Mouse (Mus musculus) liver, adult (tissue): ENCODE measurements around the gene Fstl4.

Experiments
- GATA4 ChIP-seq: IDR thresholded peaks from 2 replicates; pipeline ENCODE4 v1.6.1; 2014; ENCODE audit warnings: mild to moderate bottlenecking, low read length; ENCODE audit not compliant: insufficient replicate concordance

The Fstl4 gene

DNA sequence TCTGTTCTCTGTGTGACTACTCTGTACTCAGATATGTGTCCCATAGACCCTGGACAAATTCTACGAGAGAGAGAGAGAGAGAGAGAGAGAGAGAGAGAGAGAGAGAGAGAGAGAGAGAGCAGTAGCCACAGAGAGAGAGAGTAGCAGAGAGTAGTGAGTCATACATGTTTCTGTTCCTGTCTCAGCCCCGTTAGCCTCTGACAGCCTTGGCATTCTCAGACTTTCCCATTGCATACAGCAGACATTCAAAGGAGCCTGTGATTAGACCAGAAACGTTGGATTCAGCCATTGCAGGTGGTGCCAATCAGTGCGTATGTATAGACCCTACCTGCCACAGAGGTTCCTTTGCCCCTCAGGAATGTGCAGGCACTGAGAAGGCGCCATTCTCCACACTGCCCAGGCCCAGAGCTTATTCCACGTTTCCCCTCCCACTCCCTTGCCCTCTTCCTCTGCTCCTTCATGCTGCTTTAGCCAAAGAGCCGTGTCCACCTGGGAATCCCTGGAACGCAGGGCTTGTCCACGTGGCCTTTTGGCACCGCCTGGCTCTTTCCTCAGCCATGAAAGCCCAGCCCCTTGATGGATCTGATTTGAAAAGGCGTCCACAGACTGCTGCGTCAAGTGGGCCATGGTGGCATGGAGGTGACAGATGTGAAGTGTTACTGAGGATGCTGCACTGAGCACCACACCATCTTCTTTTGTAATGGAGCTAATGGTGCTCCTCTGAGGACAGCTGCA, 175.1 kb downstream of the Fstl4 start:
- no peak for TF ChIP-seq GATA4

DNA sequence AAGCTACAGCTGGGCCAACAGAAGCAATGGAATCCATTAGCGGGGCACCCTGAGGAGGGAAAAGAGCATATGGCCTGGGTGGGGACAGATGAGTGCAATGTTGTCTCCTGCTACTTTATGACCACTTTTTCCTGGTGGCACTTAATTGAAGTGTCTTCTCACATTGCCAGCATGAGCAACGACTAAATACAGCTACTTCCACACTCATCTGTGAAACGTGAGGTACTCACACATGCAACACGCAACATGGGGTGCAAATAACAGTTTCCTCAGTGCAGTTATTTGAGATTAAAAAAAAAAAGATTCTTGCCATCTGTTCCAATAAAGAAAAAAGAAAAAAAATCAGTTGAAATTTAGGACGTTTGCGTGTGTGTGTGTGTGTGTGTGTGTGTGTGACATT, 178.5 kb downstream of the Fstl4 start:
- TF ChIP-seq GATA4 = no peak

DNA sequence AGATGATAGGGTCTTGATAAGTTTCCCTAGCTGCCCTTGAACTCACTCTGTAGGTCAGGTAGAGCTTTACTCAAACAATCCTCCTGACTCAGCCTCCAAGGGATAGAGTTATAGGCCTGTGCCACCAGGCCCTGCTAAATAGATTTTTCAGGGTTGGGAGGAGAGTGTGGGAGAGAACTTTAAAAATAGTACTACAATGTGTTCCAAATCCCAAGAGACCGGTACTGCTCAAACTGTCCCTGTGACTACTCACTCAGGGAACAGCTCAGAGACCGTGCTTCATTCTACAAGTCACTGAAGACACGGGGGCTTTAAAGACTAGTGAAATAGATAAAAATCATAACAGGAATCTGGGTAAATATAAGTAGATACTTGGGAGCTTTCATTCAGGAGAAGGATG, 190.6 kb downstream of the Fstl4 start:
- TF ChIP-seq GATA4 = no peak

DNA sequence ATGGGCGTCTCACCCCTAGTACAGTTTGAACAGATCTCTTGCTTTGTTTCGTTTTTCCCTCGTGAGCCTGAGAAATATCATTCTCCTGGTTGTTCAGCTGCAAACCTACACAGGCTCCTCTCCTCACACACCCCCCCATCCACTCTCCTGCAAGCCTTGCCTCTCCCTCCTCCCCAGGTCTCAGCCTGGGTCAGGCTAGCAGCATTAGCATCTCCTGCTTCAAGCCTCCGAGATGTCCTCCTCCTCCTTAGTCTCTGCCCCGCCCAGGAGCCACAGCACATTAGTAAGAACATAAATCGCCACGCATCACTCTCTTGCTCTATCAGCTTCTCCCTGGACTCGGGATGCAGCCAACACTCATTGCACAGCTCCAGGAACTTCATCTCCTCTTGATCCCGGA, 204.4 kb downstream of the Fstl4 start:
- no peak for TF ChIP-seq GATA4

DNA sequence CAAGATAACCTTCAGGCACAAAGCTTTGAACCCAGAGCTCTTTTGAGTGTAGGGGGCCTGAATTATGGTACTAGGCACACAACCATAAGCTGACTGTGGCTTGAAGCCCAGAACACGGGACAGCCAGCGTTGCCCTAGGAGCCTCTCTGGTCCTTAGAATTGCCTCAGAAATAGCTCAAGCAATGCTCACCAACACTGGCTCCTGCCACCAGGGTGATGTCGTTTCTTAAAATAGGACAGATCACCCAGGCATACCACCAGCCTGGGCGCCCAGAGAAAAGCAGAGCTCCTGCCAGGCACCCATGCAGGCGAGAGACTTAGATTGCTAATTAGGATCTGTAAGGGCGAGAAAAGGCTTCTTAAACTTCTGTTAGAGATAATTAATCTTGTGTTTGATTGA, 206.0 kb downstream of the Fstl4 start:
- no peak for TF ChIP-seq GATA4

DNA sequence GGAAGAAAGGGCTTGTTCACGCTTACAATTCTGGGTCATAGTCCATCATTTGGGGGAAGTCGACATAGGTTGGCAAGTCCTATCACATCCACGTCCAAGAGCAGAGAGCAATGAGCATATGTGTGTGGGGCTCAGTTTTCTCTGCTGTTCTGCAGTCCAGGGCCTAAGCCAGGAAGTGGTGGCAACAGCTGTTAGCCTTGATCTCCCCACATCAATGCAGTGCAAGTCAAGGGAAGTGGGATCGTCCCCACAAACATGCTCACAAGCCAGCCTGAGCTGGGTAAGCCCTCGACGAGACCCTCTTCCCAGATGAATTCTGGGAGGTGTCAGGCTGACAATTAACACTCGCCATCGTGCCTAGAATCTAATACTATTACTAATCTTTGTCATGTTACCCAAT, 222.6 kb downstream of the Fstl4 start:
- no peak for TF ChIP-seq GATA4

DNA sequence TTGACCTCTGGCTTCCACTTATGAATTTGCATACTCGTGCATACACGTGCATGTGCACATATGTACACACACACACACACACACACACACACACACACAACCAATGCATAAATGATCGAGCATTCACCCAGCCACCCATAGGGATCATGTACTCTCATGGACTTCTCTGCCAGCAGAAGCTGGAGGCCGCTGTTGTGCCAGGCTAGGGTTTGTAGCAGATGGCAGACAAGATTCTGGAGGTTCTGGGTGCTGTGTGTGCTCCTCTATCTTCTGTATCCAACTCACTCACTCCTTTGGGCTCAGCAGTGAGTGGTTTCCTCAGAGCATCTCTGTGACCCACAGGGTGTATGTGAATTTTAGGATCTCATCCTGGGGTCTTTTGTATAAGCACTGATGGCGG, 230.3 kb downstream of the Fstl4 start:
- TF ChIP-seq GATA4 = no peak

DNA sequence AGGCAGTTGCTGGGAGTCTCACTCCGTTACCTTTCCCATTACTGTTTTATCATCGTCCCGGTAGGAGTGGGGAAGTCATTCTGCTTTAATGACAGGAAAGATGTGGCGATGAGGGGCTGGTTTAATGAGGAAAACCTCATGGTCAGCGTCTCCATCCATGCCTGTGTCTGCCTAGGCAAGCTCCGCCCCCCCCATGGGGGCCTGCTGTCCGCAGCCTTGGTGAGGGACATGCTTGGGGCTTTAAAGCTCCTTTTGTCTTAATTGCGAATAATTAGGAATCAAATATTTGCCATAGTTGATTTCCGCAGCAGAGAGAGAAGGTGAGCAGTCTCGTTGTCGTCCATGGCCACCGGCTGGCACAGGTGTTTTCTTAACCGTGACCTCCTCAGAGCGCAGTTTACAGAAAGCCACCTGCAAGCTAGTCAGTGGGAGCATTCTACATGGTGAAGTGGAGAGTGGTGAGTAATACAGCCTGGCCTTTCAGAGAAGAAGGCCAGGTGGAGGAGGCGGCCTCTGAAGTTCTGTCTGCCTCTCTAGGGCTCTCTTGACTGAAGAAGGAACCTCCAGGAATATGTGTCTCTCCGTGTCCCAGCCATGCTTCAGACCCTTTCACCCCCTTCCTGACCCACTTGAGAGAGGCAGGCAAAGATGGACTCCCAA, 232.1 kb downstream of the Fstl4 start:
- TF ChIP-seq GATA4 = no peak

DNA sequence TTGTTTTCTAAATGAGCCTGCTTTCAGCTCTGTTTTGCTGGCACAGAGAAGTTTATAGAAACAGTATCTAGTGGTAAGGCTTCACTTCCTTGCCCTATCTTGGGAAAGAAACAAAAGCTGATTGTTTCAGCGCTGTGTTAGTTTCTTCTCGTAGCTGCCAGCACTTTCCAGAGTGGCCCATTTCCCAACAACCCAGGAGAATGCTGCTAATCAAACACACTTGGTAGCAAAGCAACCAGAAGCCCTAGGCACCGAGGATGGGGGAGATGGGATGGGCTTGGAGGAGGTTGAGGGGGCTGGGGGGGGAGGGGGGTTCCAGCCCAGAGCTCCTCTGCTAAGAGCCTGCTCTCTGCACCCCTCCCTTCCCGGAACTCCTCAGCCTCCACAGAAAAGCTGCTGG, 233.0 kb downstream of the Fstl4 start:
- no peak for TF ChIP-seq GATA4

DNA sequence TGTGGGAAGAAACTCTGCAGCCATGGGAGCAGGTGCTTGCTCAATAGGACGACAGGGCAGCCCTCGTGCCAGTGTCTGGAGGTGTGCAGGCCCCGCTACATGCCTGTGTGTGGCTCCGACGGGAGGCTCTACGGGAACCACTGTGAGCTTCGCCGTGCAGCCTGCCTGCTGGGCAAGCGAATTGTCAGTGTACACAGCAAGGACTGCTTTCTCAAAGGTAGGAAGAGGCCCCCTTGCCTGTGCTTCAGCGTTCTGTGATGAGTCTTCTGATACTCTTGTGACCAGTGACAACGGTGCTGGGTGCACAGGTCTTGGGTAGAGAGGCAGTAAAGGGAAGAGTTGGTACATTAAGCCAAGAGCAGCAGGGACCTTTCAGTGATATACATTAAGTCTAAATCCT, 235.8 kb downstream of the Fstl4 start:
- TF ChIP-seq GATA4 = no peak

DNA sequence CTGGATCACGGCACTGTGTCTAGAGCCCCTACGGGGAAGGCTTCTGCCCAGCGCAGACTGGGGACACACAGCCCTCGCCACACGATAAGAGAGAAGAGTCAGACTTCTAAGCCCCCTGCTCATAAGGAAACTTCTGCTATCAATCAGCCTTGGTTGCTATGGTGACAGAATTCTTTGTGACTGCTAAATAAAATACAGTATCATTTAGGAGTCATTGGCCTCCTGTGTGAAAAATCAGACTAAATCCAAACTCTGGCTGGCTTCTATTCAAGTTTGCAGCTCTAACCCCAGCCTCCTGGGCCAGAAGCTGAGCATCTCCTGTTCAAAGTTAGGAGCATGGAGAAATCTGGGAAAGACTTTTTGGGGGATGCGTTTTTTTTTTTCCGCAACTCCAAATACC, 238.9 kb downstream of the Fstl4 start:
- no peak for TF ChIP-seq GATA4

DNA sequence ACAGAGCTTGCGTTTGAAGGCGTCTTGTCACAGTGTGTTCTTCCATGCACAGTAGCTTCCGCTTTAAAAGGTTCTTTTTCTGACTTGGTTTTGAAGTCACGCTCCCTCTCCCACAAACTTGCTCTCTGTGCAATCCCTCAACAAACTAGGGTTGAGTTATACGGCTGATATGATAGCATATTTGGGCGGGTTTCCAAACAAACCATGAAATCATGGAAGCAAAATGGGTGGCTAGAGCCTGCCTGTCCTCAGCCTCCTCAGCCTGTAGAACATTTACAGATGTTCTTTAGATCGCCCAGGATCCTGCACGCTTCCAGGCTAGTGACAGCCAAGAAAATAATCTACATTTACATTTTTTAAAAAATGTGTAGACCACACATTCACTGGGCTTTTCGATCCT, 239.4 kb downstream of the Fstl4 start:
- no peak for TF ChIP-seq GATA4

DNA sequence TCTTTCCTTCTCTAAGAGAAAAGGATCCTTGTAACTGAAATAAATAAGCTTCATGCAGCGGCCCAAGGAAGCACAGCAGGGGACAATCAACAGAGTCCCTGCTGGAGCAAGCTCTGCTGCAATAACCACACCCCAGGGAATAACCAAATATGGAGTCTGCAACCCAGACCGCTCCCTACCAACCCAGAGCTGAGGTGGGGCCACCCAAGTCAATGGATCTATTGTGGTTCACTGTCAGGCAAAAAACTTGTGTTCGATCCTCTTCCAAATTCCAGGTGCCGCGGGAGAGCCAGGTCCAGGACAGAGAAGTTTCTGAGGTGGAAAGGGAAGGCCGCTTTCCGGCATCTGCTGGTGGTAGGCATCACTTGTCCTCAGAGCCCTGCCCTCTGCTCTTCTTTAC, 245.2 kb downstream of the Fstl4 start:
- no peak for TF ChIP-seq GATA4

DNA sequence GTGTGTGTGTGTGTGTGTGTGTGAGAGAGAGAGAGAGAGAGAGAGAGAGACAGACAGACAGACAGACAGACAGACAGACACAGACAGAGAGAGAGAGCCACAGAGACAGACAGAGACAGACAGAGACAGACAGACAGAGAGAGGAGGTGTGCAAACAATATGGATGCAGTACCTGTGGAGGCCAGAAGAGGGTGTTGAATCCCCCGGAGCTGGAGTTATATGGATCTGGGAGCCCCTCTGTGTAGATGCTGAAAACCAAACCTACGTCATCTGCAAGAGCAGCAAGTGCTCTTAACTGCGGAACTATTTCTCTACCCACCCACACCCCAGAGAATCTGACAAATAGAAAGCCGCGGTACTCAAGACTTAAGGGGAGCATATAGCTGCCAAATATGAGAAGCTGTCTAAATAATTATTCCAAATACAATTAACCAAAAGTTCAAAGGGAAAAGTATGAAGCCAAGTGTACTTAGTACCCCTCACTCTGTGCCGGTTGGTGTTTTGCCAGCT, 247.6 kb downstream of the Fstl4 start:
- TF ChIP-seq GATA4 = no peak

DNA sequence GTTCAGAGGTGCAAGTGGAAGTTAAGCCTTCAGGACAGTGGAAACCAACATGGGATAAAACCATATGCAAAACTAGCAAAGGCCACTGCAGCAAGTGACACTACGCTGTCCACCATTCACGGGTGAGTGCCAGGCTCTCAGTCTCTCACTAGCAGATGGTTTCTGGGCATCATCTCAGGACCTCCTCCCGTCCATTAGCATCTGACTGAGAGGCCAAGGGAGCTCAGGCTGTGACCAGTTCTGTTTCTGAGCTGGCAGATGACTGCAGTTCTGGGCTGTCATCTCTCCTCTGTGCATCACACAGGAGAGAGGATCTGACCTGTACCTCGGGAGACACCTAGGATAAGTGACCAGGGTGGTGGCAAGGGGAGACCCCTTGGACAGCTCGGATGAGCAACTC, 249.5 kb downstream of the Fstl4 start:
- TF ChIP-seq GATA4 = no peak

DNA sequence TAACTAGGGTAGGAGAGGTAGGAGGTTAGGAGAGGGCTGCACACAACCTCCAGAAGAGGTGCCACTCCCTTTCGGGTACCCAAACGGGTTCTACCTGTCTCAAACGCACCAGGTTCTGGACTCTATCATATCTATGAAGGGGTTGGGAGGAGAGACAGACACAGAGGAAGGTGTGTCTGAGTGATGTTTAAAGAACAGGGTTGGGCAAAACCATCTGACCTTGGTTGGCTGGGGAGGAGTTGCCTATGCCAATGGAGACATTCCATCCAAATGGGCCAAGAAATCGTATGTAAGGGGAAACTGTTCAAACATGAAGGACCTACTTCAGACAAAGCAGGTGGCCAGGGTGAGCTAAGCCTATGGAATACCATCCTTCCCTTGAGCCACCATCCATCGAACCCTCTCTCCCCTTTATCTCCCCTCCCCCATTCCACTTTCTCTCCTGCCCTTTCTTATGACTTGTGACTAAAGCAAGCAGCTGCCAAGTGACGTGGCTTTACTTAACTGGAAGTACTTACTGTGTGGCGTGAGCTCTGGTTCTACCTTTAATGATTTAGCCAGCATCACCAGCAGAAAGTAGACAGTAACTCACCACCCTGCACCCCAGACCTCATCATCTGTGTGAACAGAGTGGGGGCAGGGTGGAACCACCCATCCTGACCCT, 252.1 kb downstream of the Fstl4 start:
- TF ChIP-seq GATA4 = no peak

DNA sequence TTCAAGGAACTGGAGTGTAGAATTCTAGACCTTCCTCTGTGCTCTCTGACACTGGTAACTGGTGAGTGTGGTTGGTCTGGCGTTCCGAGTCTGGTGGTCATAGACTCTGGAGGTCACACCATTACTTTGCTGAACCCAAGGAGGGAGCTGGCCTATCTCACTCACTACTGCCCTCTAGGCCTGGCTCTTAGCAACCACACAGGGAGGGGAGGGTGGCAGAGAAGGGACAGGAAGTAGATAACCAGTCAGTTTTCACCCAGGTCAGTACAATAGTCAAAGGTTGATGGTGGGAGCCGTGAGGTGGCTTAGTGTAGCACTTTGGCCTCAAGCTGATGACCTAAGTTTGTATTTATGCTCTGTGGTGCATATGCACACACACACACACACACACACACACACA, 255.1 kb downstream of the Fstl4 start:
- TF ChIP-seq GATA4 = no peak

DNA sequence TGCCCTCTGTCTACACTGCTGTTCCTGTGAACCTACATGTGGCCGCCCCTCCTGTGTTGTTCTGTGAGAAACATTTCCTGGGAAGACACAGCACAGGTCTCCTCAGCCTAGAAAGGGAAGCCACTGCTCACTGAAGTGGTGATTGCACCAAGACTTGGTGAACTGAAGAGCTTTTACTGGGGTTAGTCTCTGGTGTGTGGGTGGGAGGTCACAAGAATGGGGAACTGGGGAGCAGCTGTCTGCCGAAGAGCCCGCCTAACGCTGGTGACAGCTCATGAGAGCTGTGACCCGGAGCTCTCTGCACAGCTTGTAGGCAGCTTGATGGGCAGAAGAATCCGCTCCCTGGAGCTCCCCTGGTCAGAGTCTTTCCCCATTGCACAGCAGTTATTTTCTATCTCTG, 260.0 kb downstream of the Fstl4 start:
- no peak for TF ChIP-seq GATA4
